Mouse (Mus musculus) lung, postnatal 14 days (tissue): ENCODE measurements at regions not wholly inside any gene's neighbourhood (a gene's known extent, or its start where the extent isn't known, plus 50 kb on each side); places are given as distances from the start of the nearest gene placed in this dataset.

Experiments used
- DNase-seq: peaks from one replicate; pipeline ENCODE4 v3.0.0; 2021

DNA sequence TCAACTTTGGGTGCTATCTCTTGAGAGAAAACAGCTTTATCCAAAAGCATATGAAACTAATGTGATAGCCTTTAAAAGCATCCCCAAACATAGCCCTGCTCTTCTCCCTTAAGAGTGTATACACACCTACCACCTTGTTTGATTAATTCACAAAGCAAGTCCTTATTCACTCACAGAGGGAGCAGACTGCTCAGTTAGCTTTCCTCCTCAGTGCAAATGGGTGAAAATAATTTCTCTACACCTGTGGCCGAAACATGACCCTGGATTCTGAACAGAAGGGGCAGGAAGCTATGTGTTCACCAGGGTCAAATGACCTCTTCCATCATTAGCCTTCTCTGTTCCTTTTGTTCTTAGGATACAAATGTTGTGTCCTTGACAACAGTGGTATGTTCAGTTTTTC is 181.2 kb upstream of the Camk1g start:
- no peak for DNase-seq

DNA sequence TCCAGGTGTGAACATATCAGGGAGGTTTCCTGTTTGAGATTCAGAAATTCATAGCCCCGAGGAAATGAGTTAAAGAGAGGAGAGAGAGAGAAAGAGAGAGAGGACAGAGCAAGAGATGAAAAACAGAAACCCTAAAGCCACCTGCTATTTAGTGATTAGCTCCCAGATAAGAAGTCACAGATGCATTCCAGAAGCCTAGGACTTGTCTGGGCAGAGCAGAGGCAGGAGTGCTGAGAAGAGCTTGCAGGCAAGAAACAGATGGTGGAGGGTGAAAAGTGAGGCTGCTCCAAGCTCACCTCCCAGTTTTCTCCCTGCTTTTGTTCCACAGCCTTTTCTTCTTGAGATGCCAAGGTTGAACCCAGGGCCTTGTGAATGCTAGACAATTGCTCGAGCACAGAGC is 180.7 kb upstream of the Camk1g start:
- no peak for DNase-seq

DNA sequence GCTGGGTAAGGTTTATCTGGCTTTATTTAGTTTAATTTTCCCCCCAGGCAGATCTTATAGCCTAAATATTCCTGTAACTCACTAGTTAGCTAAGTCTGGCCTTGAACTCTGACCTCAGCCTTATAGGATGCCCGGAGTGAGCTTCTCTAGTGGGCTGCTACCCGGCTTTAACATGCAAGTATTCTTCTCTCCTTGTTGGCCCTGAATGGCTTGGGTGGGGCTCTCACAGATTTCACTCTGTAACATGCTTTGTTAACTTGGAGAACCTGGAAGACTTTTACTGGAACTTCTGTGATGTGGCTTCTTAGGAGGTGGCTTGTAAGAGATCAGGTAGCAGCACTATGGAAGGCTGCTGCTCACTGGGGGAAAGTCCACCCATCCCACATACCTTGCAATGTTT is 177.3 kb upstream of the Camk1g start:
- no peak for DNase-seq

DNA sequence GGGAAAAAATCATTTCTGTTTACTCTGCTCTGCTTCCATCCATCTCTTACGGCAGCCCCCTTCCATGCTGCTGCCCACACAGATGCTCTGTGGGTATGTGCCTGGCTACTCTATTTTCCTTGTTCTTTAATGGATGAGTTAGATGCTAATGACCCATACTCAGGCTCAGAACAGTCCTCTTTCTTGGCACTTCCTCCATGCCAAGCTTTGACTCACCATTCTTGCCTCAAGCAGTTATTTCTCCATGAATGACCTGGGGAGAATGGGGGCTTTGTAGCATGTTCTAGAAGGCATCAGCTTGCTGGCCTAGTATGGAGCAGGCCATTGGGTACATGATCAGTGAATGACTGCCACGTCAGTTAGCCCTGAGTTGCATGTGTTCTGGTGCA is 175.9 kb upstream of the Camk1g start:
- no peak for DNase-seq

DNA sequence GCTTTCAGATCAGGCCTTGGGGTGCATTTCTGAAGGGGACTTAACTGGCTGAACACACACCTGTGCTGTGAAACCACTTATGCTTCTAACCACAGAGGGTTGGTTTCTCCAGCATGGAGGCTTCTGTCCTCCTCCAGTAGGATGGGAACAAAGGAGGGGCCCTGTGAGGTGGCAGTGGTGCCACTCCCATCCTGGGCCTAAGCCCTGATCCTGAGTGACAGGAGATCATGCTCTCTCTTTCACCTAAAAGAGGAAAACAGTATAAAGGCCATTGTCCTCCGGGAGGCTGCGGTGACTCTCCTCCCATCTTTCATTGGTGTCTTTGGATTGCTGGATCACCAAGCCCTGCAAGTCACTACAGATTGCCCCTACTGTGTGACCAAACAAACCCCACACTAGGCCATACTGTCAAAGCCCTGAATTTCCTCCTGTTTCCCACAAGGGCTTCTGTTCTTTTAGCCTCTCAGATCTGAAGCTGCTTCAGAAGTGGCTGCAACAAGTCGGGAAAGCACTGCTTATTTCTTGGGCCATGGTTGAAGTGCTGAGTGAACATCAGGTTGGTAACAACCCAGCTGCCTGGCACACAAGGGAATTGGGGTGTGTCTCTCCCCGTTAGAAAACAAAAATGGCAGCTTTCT is 175.4 kb upstream of the Camk1g start:
- DNase-seq = no peak

DNA sequence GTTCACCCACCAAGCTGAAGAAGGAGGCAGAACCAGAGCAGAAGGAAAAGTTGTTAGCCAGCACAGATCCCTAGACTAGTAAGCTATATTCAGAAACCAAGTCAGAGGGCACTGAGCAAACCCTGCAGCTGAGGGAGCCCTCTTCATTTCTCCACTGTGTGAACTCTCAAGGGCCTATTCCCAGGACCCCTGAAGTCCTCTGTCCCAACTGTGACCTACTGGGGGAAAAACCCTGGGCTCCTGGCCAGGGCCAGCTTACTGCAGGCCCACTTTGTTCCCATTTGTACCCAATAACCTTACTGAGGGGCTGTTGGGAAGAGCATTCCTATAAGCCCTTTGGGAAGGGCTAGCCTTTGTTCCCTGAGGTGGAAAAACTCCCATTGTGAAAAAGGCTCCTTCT is 174.7 kb upstream of the Camk1g start:
- DNase-seq = no peak

DNA sequence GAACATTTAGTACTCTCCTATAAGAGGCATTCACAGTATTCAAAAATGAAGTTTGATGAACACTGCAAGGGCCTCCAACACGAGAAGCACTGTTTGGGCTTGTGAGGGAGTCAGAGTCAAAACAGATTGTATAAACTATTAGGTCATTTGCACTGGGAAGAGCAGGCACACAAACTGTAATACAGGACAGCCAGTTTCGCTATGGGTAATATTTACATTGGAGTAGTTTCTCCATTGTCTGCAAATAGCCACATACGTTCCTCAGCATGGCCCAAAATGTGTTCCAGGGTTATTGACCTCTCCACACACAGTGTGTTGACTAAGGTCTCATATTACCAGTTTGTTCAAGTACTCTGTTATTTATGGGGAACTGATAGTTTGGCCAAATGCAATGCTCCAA is 173.7 kb upstream of the Camk1g start:
- DNase-seq = no peak

DNA sequence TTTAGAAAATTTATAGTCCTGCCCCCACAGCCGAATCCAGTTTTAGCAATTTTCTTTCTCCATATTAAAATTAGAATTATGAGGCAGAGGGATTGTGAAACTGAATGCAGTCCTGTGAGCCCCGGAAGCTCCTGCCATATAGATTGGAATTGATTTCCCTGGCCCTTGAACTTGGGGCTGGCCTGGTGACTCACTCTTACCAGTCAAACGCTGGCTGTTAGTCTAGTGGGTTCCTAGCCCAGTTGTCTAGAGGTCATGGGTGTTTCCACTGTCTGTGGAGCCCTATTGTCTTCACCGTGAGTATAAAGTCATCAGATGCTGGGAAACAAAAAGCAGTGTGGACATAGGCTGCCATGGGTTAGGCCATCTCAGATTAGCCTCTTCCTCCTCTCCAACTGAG is 173.2 kb upstream of the Camk1g start:
- no peak for DNase-seq

DNA sequence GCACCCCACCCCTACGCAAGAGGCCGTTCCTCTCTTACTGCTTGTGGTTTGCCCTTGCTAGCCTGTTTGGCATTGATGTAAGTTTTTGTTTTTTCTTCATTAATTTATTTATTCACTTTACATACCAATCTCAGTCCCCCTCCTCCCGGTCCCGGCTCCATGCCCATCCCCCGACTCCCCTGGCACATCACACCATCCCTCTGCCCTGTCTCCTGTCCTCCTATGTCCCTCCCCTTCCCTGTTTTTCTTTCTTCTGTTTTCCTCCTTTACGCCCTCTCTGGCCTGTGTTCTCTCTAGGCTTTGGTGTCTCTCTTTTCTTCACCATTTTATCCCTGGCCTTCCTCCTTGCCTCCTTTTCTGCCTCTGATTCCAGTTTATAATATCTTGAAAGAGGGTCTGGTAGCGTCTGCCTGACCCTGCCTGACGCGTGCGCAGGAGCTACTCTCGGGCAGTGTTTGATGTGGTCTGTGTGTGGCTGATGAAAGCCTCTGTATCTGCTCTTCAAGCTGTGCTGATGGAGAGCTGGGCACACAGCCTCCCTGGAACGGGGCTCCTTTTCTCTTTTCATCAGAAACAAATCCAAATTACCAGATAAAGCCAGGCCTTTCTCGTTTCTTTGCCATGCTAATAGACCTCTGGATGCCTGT is 172.0 kb upstream of the Camk1g start:
- DNase-seq = no peak

DNA sequence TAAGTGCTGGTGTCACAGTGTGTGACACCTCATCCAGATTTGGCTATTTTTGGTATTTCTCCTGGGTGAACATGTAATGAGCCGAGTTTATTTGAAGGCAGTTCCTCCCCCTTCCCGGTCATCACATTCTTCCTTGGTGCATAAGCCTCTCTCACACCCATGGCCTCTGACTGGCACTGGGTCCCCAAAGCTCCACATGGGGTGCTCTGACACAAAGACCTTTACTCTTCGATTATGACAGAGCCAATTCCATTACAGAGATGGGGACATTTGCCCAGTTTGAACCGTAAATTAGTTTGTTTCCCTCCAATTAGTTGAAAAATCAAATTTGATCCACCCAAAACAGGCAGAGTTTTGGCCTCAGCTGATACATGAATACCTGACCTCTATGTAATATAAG is 171.2 kb upstream of the Camk1g start:
- DNase-seq = no peak

DNA sequence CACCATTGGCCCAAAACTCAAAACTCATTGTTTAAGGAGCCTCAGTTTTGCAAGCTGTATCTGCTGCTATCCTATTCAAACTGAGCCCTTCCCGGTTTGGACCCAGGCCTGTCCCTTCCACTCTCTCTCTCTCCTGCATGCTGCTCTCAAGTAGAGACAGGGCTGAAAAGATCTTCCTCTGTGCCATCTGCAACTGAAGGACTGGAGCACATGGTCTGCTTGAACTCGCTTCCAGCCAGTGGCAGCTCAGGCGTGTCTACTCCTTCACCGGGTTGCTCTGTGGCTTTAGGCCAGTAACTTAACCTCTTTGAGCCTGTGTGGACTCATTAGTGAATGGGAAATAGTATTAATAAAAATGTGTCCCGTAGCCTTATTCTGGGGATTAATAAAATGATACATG is 170.4 kb upstream of the Camk1g start:
- DNase-seq = no peak

DNA sequence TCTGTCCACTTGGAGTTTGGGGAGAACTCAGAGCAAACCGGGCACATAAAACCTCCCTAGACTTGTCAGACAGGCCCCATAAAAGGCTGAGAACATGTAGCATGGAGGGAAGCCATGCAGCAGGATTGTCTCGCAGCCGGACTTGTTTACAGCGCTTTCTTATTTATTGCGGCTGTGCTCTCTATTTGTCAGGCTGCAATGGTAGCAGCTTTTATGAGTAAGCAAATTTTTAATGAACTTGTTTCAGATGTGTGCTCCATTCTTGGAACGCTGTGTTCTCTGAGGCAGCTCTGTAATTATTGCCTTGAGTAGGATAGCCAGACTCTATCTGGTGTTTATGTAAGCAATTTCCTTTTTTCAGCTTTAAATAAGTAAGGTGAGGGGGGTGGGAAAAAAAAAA is 169.2 kb upstream of the Camk1g start:
- DNase-seq = no peak

DNA sequence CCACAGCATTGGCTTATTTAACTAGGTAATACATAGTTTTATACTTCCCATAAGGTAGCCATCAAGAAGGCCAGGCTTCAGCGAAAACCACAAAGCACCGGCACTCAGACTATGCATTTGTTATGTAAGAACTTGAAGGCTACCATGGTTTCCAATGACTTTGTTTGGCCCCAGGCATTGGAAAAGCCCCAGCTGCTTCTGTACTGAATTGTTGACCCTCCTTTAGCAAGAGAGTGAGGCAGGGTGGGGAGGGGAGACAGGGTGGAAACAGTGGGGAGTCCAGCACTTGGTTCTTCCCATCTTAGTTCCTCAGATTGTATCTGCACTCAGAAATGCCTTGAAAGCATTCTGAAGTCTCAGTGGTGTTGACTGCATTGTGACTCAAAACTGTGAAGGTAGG is 168.3 kb upstream of the Camk1g start:
- no peak for DNase-seq

DNA sequence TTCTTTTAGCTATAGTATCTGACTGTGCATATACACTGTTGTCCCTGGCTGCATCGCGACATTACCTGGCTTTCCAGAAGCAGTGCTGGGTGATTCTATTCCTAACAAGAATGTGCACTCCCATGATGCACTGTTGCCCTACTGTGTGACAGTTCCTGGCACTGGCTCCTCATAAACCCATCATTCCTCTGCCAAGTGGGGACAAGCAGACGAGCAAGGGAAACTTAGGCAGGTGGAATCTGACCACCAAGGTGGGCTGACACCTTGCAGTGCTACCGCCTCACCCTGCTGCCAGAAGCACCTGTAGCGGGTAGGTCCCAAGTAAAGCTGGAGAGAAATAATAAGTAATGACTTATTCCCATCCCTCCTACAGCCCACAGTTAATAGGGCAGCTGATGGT is 167.5 kb upstream of the Camk1g start:
- DNase-seq = no peak

DNA sequence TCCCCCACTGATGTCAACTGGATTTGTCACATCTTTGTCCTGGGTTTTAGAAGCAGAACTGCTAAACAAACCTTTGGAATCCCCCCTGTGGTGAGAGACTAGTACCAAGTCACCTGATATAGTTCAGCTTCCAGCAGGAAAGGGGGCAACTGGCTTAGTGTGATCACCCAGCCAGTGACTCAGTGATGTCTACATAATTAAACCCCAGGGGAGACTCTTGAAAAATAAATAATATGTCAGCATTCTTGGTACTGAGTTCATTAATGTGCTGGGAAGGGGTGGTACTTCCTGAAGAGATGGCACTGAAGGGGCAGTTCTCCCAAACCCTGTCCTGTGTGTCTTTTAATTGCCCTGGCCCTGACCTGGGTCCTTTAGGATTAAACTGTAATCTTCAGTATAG is 166.5 kb upstream of the Camk1g start:
- DNase-seq = no peak

DNA sequence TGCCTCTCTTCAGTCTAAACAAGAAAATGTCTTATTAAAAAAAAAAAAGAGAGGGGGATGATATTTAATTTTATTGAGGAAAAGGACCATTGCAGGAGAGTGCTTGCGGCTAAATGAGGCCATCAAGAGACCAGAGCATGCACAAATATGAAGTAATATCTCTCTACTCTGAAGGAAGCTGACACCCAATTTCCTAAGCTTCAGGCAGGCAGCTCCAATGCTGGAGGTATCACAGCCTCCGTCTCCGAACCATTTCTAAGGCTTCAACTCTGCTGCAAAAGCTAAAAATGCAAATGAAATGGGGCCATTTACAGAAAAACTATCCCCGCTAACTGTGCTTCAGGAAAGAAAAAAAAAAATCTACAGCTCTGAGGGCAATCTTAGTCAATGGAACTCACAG is 164.4 kb upstream of the Camk1g start:
- no peak for DNase-seq

DNA sequence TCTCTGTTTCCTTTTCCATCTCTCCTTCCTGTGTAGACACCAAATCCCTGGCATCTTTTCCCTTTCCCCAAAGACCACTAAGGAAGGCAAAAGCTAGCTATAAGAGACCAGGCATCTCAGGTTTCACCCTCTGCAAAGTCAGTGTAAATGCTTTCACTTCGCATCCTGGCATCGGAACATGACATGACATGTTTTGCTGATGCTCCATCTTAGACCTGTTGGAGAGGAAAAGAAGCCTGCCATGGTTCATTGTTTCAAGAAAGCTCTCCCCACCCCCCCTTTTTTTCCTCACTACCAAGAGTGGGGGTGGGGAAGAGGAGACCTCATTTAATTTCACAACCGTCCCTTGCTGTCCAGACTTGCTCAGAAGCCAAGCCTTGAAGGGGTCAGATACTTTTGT is 156.4 kb upstream of the Camk1g start:
- no peak for DNase-seq

DNA sequence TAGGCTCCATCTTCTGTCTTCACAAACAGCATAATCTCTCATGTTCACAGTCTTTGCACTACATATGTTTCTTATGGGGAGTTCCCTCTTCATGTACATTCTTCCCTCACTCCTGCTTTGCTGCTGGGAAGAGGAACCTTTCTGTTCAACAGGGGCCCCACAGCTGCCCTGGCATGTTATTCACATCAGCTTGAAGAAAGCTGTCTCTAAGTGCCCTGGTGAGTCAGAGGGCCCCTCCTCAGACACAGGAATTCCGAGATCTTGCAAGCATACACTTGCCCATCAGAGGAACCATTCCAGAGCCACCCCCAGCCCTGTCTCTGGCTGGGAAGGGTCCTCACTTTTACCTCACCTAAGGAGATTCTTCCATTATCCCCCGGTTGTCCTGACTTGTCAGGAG is 151.9 kb upstream of the Camk1g start:
- DNase-seq = no peak

DNA sequence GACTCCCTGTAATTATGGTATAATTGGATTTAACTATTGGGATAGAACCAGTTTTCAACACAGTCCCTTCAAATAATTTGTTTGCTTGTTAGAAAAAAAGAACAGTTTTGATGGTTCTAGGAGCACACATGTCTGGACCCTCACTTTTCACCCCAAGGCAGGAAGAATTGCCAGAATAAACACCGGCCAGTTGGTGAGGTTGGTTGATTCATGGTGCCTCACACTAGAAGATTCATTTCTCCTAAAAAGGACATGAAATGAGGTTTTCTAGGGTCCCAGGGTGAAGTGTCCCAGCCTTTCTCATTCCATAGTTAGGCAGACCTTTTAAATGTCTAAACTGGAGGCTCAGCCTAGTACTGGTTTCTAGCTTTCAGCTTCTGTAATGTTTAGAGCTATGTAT is 148.7 kb upstream of the Camk1g start:
- DNase-seq = no peak

DNA sequence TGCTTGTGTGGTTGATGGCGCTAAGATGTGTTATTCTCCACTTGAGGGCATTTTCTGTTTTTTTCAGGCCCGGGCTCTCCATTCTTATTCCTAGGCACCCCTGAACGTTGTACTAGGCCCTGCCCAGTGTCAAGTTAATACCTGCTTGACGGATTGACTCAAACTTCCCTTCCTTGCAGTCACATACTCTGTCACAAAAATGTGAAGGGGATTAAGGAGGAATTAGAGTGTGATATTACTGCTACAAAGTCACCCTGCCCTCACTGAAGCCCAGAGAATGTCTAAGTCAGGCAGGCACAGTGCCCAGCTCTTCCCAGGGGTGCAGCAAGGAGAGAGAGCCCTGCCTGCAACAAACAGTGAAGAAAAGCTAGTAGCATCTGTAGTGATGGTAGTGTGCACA is 147.9 kb upstream of the Camk1g start:
- no peak for DNase-seq

DNA sequence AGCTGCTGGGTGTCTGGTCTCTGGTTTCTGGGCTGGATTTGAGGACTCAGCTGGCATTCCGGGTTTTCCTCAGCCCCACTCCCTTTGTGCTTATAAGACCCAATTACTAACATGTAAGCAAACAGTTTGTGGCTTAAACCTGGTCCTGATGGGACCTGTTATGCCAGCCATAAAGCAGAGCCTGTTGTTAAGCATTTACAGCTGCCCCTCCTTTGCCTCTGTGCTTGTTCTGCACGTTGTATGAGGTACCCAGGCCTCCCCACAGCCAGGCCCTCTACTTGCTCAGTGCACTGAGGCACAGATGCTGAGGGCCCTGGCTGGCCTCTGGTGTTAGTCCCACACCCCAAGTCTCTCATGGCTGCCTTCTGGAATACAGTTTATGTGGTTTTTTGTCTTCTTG is 147.2 kb upstream of the Camk1g start:
- no peak for DNase-seq

DNA sequence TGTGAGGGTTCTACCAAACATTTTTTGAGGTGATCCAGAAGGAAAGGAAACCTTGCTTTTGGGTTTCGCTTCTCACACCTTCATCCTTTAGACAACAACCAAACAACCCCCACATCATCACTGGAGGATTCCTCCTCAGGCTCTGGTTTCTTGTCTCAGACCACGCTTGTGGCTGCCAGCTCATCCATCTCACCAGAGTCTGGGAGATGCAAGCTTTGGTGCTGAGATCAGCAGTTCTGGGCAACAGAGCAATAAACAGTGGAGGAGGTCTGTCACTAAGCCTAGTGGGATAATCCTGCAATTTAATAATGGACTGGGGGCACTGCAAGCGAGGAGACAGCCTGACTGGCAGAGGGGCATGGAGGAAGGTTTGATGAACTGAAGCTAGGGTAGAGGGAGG is 146.3 kb upstream of the Camk1g start:
- no peak for DNase-seq

DNA sequence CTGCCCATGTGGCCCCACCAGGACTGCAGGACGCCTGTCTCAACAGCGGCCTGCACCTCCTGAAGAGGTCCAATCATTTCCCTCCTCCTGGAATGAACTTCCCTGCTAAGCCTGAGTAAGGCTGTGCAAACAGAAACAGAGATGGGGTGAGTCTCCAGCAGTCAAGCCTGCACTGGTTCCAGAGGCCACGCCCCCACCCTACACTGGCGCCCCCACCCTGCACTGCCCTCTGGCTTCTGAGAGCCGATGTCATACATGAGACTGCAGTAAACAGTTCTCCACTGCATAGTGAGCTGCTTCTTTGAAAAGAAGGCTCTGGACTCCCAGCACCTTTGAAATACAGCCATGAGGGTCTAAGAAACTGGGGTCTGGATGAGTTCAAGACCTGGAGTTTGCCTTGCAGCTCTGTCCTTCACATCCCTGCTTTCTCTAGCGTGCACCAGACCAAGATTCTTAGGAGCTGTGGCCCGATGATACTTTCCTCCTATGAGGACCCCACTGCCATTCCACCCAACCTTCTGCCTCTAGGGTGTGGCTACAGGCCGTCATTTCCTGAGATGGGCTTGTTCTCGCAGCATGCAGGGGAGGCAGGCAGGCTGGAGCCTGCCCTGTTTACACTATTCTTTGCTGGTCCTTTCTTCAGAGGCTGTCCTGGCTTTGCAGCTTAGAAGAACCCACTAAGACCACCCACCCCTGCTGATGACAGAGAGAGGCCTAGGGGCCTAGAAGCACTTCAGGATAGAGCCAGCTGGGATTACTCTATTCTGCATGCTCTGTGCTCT is 144.0 kb upstream of the Camk1g start:
- peak; percentile 31 for DNase-seq

DNA sequence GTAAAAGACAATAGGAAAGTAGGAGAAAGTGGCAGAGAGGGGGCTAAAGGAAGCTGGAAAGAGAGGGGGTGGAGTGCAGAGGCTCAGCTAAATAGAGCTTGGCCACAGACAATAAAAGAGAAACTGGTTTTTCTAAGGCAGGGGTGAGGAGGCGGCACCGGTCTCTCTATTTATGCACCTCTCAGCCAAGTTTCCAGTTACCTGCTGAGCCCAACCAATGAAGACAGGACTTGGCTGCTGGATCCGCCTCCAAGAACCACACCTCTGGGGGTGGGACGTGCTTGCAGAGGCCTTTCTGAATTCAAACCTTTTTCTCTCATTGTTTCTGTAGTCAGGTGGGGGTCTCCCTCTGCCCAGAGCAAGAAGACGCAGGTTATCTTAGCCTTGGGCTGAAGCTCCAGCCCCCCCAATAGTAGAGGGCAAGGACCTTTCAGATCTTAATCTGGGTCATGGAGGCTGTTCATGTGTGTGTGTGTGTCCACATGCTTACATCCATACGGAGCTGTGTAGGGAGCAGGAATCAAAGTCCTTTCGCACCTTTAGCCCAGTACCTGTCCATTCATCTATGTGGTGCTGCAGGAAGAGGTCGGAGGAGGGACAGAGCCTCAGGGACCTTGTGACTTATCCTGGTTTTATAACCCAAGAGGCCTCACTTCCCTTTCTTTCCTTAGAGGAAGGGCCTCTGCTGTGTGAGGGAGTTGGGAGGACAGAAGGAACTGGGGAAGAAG is 140.1 kb upstream of the Camk1g start:
- peak; percentile 26 for DNase-seq
